Mouse (Mus musculus) c-Kit-positive CD71-positive TER-119-positive erythroid progenitor cells, embryonic 14.5 days (primary cell): ENCODE measurements around the gene Zfyve9.
A peak's percentile ranks its signal among the peaks of the same experiment; 100 is the strongest.
"Not testable (repeated sequence)": the region's sequence is repeated elsewhere in the genome, so short reads cannot be mapped to it uniquely, and the experiment has no call there.

Experiments used
- DNase-seq: peaks from one replicate; pipeline ENCODE4 v3.0.0-alpha.2; 2013; ENCODE audit warnings: low spot score

Zfyve9 gene

DNA sequence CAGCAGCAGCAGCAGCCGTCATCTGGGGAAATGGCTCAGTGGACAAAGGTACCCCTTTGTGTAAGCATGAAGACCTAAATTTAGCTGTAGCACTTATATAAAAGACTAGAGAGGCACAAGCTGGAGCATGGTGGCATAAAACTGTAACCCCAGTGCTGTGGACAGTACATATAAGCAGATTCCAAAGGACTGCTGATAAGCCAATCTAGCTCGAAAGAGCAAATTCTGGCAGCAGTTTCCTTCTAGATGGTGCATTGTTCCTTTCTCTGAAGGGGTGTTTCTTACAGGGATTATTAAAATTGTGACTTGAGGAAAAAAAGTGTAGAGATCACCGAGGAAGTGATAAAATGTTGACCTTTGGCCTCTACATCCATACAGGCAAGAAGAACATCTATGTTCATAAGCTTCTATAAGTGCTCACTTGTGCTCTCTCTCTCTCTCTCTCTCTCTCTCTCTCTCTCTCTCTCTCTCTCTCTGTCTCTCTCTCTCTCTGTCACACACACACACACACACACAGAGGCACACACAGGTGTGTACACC, 59.3 kb downstream of the Zfyve9 start:
- no peak for DNase-seq

- no peak for DNase-seq
Observed at GRCm38 (mm10) chr4:108719349-108719748, 61.2 kb downstream of the Zfyve9 start, which contains the start of gene 3110021N24Rik. Gene 3110021N24Rik, plus strand, starts transcription at chr4:108719649.

- no peak for DNase-seq
Observed at GRCm38 (mm10) chr4:108708209-108708608, 72.4 kb downstream of the Zfyve9 start.

GRCm38 (mm10) chr4:108696934-108697333, 83.7 kb downstream of the Zfyve9 start:
- no peak for DNase-seq

DNA sequence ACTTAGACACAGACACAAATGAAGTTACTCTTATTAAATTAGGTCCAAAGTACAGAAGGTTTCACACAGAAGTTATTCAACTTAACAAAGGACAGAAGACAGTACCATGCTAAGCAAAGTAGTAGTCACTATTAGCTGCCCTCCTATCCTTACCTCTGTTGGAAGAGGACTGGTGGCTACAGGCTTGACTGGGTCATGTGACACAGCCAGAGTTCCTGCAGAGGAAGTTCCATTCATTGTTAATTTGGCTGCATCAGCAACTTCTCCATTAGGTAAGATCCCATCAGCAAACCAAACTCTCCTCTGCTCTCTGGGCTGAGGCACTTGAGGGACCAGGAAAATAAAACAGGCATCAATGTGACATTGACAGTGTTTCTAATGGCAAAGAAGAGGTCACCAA, 89.1 kb downstream of the Zfyve9 start:
- DNase-seq, result no peak

GRCm38 (mm10) chr4:108690479-108690878, 90.1 kb downstream of the Zfyve9 start:
- no peak for DNase-seq

- not testable (repeated sequence) for DNase-seq
Observed at GRCm38 (mm10) chr4:108687098-108687497, 93.5 kb downstream of the Zfyve9 start.

DNA sequence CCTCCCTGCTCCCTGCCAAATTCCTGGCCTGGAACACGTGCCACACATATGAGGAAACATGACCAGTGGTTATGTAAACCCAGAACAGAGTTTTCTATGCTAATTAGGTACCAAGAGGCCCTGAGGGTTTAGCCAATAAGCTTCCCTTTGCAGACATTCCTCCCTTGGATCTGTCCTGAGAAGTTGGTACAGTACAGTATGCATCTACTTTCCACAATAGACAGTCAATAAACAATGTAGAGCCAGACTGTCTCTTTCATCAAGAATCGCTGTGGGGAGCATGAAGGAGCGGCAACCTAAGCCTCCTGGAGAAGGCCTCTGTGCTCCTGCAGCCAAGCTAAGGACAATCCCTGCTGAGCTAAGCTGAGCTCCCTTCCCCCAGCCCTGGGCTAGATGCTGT, 94.4 kb downstream of the Zfyve9 start:
- no peak for DNase-seq

GRCm38 (mm10) chr4:108664407-108664806, 116.2 kb downstream of the Zfyve9 start:
- DNase-seq, result no peak

- DNase-seq, result no peak
Observed at GRCm38 (mm10) chr4:108638752-108639151, 141.8 kb downstream of the Zfyve9 start.

DNA sequence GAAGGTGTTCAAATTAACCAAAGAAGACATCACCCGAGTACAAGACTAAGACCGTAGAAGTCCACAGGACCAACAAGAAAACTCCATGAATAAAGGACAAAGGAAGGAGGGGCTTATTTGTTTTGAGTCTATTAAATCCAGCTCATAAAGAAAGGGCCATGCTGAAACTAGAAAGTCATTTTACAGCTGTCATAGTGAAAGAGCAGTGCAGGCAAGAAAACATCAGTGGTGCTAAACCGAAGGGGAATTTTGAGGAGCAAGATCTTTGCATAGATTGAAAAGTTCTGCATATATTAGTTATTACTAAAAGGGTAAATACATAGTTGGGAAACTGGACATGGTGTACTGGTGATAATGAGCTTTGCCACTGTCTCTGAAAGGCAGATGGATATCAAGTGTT, 142.9 kb downstream of the Zfyve9 start:
- no peak for DNase-seq

- no peak for DNase-seq
Observed at GRCm38 (mm10) chr4:108635101-108635500, 145.5 kb downstream of the Zfyve9 start.

GRCm38 (mm10) chr4:108634696-108635095, 145.9 kb downstream of the Zfyve9 start:
- DNase-seq, result no peak

DNA sequence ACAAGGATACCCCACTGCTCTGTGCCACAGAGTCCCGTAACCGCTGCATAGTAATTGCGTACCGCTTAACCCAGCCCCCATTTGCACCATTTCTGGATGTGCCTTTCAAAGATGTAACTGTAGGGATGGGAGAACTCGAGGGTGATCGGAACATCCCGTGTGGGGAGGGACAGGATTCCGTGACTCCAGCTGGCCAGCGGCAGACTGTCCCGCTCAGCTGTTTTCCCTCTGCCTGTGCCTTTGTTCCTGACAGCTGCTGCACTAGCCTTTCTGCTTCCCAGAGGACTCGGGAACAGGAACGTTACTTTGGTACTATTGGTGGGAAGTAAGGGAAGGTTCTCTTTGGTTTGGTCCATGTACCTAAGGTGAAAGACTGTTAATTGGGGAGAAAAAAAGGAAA, 146.9 kb downstream of the Zfyve9 start:
- DNase-seq, result no peak

- no peak for DNase-seq
Observed at GRCm38 (mm10) chr4:108631616-108632015, 149.0 kb downstream of the Zfyve9 start.

DNA sequence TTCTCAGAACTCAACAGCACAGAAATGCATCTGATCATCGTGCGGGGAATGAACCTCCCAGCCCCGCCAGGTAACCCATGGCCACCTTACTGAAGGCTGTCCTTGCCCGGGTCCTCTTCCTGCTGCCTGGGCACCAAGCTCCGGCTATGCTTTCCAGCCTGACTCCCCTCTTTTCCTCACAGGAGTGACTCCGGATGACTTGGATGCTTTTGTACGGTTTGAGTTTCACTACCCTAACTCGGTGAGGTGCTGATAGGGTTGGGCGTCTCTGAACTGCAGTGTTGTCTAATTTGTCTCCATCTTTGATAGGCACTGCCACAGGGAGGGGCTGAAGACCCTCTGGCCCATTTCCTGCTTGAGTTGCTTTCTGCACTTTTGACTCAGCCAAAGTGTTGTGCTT, 150.5 kb downstream of the Zfyve9 start:
- DNase-seq, result no peak

GRCm38 (mm10) chr4:108629363-108629880, 151.2 kb downstream of the Zfyve9 start:
- DNase-seq, result no peak

DNA sequence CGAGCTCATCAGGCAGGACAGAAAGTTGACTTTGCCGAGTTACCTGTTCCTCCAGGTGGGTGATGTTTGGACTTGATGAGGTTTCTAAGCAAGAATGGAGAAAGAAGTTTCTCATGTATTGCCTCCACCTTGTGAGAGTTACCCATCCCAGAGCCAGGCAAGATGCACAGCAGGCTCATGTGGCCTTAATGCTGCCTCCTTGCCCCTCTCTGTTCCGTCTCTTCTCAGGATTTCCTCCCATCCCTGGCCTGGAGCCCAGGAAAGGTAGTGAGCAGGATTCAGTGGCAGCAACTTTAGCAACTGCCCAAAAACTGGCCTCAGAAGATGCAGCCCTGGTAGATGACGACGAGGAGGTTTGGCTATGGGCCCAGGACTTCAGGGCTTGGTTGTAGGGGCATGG, 153.5 kb downstream of the Zfyve9 start:
- no peak for DNase-seq

GRCm38 (mm10) chr4:108621504-108621903, 159.1 kb downstream of the Zfyve9 start:
- no peak for DNase-seq

DNA sequence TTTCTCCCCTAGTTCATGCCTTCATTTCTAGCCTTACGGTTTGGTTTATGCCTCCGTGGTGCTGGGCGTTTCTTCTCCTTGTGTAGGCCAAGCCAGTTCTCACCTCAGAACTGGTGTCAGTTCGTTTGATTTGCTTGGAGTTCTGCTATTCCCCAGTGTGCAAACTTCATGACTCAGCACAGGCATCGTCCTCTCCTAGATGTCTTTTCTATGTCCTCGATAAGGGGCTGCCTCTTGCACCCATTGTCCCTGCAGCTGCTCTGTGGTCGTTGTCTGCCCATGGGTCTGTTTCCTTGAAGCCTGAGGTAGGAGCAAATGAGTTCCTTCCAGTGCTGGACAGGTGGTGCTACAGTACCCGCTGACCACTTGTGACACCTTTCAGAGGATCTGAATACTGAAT, 160.1 kb downstream of the Zfyve9 start:
- DNase-seq, result no peak

- DNase-seq, result peak; percentile 85
Observed at GRCm38 (mm10) chr4:108619587-108620341, 160.8 kb downstream of the Zfyve9 start, which contains the start of gene Cc2d1b. Gene Cc2d1b, plus strand, starts transcription at chr4:108619940.

DNA sequence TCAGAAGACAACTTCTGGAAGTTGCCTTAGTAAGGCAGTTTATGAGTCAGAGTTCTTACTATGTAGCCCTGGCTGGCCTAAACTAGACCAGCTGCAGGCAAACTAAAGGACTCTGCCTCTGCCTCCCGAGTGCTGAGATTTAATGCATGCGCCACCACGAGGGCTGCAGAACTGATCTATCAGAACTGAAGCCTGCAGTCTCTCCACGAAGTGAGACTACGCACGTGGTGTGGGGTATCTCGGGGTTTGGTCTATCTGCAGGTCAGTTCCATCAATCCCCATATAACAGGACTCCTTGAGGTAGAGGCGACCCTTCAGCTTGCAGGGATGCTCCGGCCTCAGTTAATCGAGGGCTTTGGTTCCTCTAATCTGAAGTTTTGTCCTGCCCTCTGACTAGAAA, 161.4 kb downstream of the Zfyve9 start:
- DNase-seq, result no peak

DNA sequence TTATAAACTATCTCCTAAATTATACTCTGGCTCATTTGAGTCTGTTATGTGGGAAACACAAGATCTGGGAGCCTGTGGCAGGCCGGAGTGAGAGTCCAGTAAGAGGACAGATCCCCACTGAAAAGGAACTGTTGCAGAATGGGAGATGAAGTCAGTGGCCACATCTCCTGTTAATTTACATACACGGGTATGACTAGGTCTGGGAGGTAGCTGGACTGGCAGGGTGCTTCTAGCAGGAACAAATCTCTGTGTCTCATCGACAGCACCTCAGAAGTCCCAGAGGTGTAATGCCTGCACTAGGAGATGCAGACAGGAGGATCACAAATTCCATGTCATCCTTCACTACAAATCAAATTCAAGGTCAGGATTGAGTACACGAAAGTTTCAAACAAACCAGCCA, 162.0 kb downstream of the Zfyve9 start:
- DNase-seq, result no peak

- no peak for DNase-seq
Observed at GRCm38 (mm10) chr4:108610935-108611334, 169.7 kb downstream of the Zfyve9 start.
